Mouse (Mus musculus) B cell, adult 67 days (primary cell): ENCODE data around the gene Esp18. TPM values are rescaled to one million over a fixed set of nuclear protein-coding genes. Genes with fewer than 3 reads are reported as not detected.

ENCODE experiments used
- total RNA-seq, 2 experiments: library from RNA; stranded (reverse); gene quantifications; 4 replicates each; pipeline ENCODE4 v1.2.4; 2023

The Esp18 gene
- not detected for total RNA-seq

DNA sequence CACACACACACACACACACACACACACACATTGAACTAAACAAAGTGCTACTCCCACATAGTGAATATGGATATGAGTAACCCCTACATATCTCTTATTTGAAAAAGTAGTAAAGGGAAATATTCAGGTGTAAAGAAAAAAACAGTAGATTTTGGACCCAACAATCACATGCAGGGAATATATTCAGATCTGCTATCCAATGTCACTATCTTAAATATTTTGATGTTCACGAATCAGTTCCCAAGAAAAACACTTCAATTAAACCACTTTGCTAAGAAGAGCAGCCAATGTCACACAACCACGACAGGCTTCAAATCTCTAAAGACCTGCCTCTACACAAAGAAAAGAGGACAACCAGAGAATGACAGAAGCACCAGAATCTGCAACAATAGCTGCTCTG is at the start of gene Esp18:
Gene Esp18, plus strand, starts transcription at position 301 of the 400 bp plus-strand sequence.

Other genes starting within 250 kb of the Esp18 start
- not detected for gene Esp16, start 129.8 kb downstream of the Esp18 start, total RNA-seq
- gene Esp15, start 234.6 kb downstream of the Esp18 start, total RNA-seq = not detected